Mouse (Mus musculus): ENCODE measurements at regions not wholly inside any gene's neighbourhood (a gene's known extent, or its start where the extent isn't known, plus 50 kb on each side); places are given as distances from the start of the nearest gene placed in this dataset.

- TF ChIP-seq POLR2A (IDR thresholded peaks at IDR 0.05; ENCODE audit: borderline replicate concordance, low read depth, low read length): no peak
- TF ChIP-seq CTCF (IDR thresholded peaks at IDR 0.05; ENCODE audit: low read depth, low read length): no peak
Observed at GRCm38 (mm10) chr3:19044566-19044965, 583.9 kb downstream of the 1700064H15Rik start.

Measured in bone marrow macrophage, adult 2 months (primary cell).